In genomic region chr1:59163030-59163461, GRCm38 (mm10) we compare ENCODE assay signal across 9 mouse cellular contexts. TPM values are rescaled to one million over a fixed set of nuclear protein-coding genes. Genes with fewer than 3 reads are reported as not detected.
DNase-seq lines count a peak whose midpoint lies in the region; ATAC-seq and TF ChIP-seq lines count a peak whose summit lies in the region.
"Had no signal": no experiment of that assay in that cellular context is flagged by ENCODE, and none has a peak within 500 bp of the region (broad histone marks: within the 10 kb centered on the region; RNA-seq: fewer than 3 reads in every experiment).

Gene Mpp4, minus strand, starts transcription at chr1:59163389.

- DNase-seq in adrenal gland, postnatal 25 days: peak; percentile 16
- no peak for DNase-seq in adrenal gland, adult 8-10 months
- DNase-seq in T-cell, adult 2 months (ENCODE audit: low spot score): peak; percentile 8
- peak; percentile 70 to 80 for DNase-seq in layer of hippocampus, adult 2 months (ENCODE audit: low spot score in 2 of 2)
- DNase-seq in retina, postnatal 1 day: peak; percentile 60
- DNase-seq in gastrocnemius, postnatal 36 days: no peak
- no peak for DNase-seq in heart, adult 8-10 months (ENCODE audit: low spot score)

- no peak for TF ChIP-seq CTCF in layer of hippocampus, adult 2 months (conservative IDR thresholded peaks at IDR 0.05)

- H3K4me3 ChIP-seq in layer of hippocampus, adult 2 months: no peak within 1 kb of the TSS
- H3K4me3 ChIP-seq: heart, embryonic 15.5 days had no signal

- peak within 1 kb of the TSS; percentile 79 for H3K27ac ChIP-seq in layer of hippocampus, adult 2 months
- H3K27ac ChIP-seq: heart, embryonic 15.5 days had no signal

- intact Hi-C loops in gastrocnemius, postnatal 36 days (cut with DNase I): no loop called here

- ATAC-seq in activated CD4-positive, CD25-positive, alpha-beta regulatory T cell, adult 4 months: no peak

RNA-seq across cellular contexts. Expression of gene Mpp4, which starts in this region (rescaled TPM):
- 0.71 TPM in 1 of 2 replicates, not detected in the other for total RNA-seq in adrenal gland, postnatal 25 days (2021)
- total RNA-seq in adrenal gland, adult 8-10 months (2022): under 1 TPM in 3 of 4 experiments, not detected in 1; 0.15 to 0.38 (median 0.24) TPM
- total RNA-seq in layer of hippocampus, adult 2 months (2021): 1 to 10 TPM; 1.8 to 2.7 TPM
- polyA plus RNA-seq in activated CD4-positive, CD25-positive, alpha-beta regulatory T cell, adult 4 months (2017; shearing (Covaris generic)): under 1 TPM in 1 of 2 experiments, not detected in 1; 0.19 TPM
- under 1 TPM; 0.10 to 0.17 TPM for total RNA-seq in gastrocnemius, postnatal 36 days (2021)
- total RNA-seq in heart, adult 8-10 months (2022): under 1 TPM in 1 of 4 experiments, not detected in 3; 0.09 TPM

Comparison
In these comparisons a context has a peak if more than half of its experiments do, and no peak if none do; other contexts are left out.
1. Peak in DNase-seq in adrenal gland, postnatal 25 days; RNA of the gene not detected or under 1 TPM.
2. DNase-seq: peak in T-cell, adult 2 months (single experiment), layer of hippocampus, adult 2 months (2 of 2) and retina, postnatal 1 day (single experiment); none in adrenal gland, adult 8-10 months (single experiment), gastrocnemius, postnatal 36 days (0 of 2) and heart, adult 8-10 months (single experiment).